Mouse (Mus musculus) skeletal muscle tissue, adult 2 months (tissue): ENCODE results near the gene Stx8.

ENCODE experiments used
- DNase-seq: peaks from one replicate; pipeline ENCODE4 v3.0.0-alpha.2; 2012; ENCODE audit warnings: low read depth, low spot score

Stx8 gene

GRCm38 (mm10) chr11:68198696-68199095 lies 232.7 kb downstream of the Stx8 start:
- no peak for DNase-seq

GRCm38 (mm10) chr11:68199103-68199502 lies 233.1 kb downstream of the Stx8 start:
- no peak for DNase-seq

GRCm38 (mm10) chr11:68199801-68200423 lies 233.9 kb downstream of the Stx8 start:
- no peak for DNase-seq

- no peak for DNase-seq
Observed at GRCm38 (mm10) chr11:68200500-68200899, 234.5 kb downstream of the Stx8 start.

- DNase-seq = no peak
Observed at GRCm38 (mm10) chr11:68201063-68201462, 235.1 kb downstream of the Stx8 start.

GRCm38 (mm10) chr11:68201811-68202459 lies 235.9 kb downstream of the Stx8 start:
- no peak for DNase-seq

- no peak for DNase-seq
Observed at GRCm38 (mm10) chr11:68202561-68202960, 236.6 kb downstream of the Stx8 start.

GRCm38 (mm10) chr11:68203658-68204315 lies 237.8 kb downstream of the Stx8 start:
- no peak for DNase-seq

- DNase-seq = no peak
Observed at GRCm38 (mm10) chr11:68204407-68204806, 238.4 kb downstream of the Stx8 start.

GRCm38 (mm10) chr11:68205572-68206229 lies 239.7 kb downstream of the Stx8 start:
- DNase-seq = no peak

GRCm38 (mm10) chr11:68208023-68208422 lies 242.0 kb downstream of the Stx8 start:
- no peak for DNase-seq

- DNase-seq = no peak
Observed at GRCm38 (mm10) chr11:68208582-68208981, 242.6 kb downstream of the Stx8 start.

GRCm38 (mm10) chr11:68209506-68209905 lies 243.5 kb downstream of the Stx8 start:
- DNase-seq = no peak

GRCm38 (mm10) chr11:68210714-68211113 lies 244.7 kb downstream of the Stx8 start:
- DNase-seq = no peak

- DNase-seq = no peak
Observed at GRCm38 (mm10) chr11:68211924-68212578, 246.1 kb downstream of the Stx8 start.

GRCm38 (mm10) chr11:68213896-68214295 lies 247.9 kb downstream of the Stx8 start:
- no peak for DNase-seq

- no peak for DNase-seq
Observed at GRCm38 (mm10) chr11:68214496-68215205, 248.7 kb downstream of the Stx8 start.

GRCm38 (mm10) chr11:68215206-68215912 lies 249.4 kb downstream of the Stx8 start:
- no peak for DNase-seq

- DNase-seq = no peak
Observed at GRCm38 (mm10) chr11:68216041-68216440, 250.0 kb downstream of the Stx8 start.

GRCm38 (mm10) chr11:68220733-68221132 lies 254.7 kb downstream of the Stx8 start:
- no peak for DNase-seq

GRCm38 (mm10) chr11:68222209-68222608 lies 256.2 kb downstream of the Stx8 start:
- no peak for DNase-seq
